Mouse (Mus musculus) embryonic fibroblast, embryonic 13.5 days (primary cell): Measurements from ENCODE around the gene App.

ENCODE experiments used
- CTCF ChIP-seq: IDR thresholded peaks from 2 replicates; pipeline ENCODE4 v1.5.1; 2011; ENCODE audit warnings: mild to moderate bottlenecking, control low read depth, low read length, moderate library complexity, borderline replicate concordance; ENCODE audit not compliant: insufficient read depth
- POLR2A ChIP-seq: IDR thresholded peaks from 2 replicates; pipeline ENCODE4 v1.6.1; 2011; ENCODE audit warnings: low read depth, mild to moderate bottlenecking, control low read depth, low read length, moderate library complexity

- TF ChIP-seq CTCF (no peak), POLR2A (no peak)
Observed at GRCm38 (mm10) chr16:85165177-85165576, 8.4 kb downstream of the App start.
